Mouse (Mus musculus) adrenal gland, adult 2 months (tissue): ENCODE results near the gene Gpr152. TPM values are rescaled to one million over a fixed set of nuclear protein-coding genes. Genes with fewer than 3 reads are reported as not detected.
"Not testable (repeated sequence)": the region's sequence is repeated elsewhere in the genome, so short reads cannot be mapped to it uniquely, and the experiment has no call there.

Source experiments
- DNase-seq: peaks from one replicate; pipeline ENCODE4 v3.0.0; 2021
- polyA plus RNA-seq: library from polyadenylated mRNA; depleted of rRNA; stranded (reverse); fragments of >200 nt; gene quantifications from 2 replicates; pipeline ENCODE4 v1.2.3, GENCODE M21; 2012
- total RNA-seq, 2 experiments: library from RNA; stranded (reverse); gene quantifications; 2 replicates each; pipeline ENCODE4 v1.2.3; 2021

Gpr152 gene
- total and polyA plus RNA-seq, 3 experiments, result 0.09 to 0.17 (median 0.10) TPM

- DNase-seq, result no peak
These were observed 27.3 kb upstream of the Gpr152 start for GRCm38 (mm10) chr19:4112063-4112960.

- DNase-seq, result peak; percentile 98
These were observed 26.3 kb upstream of the Gpr152 start for GRCm38 (mm10) chr19:4113186-4113805.

GRCm38 (mm10) chr19:4113806-4114230 lies 25.8 kb upstream of the Gpr152 start:
- DNase-seq, result peak; percentile 68

GRCm38 (mm10) chr19:4114551-4114950 lies 25.0 kb upstream of the Gpr152 start:
- no peak for DNase-seq

- DNase-seq, result no peak
These were observed 24.4 kb upstream of the Gpr152 start for GRCm38 (mm10) chr19:4115144-4115543.

GRCm38 (mm10) chr19:4115816-4116215 lies 23.8 kb upstream of the Gpr152 start:
- no peak for DNase-seq

- no peak for DNase-seq
These were observed 22.6 kb upstream of the Gpr152 start for GRCm38 (mm10) chr19:4117006-4117405.

GRCm38 (mm10) chr19:4118350-4118749 lies 21.2 kb upstream of the Gpr152 start:
- no peak for DNase-seq

- no peak for DNase-seq
These were observed 19.7 kb upstream of the Gpr152 start for GRCm38 (mm10) chr19:4119716-4120487.

GRCm38 (mm10) chr19:4120496-4120895 lies 19.1 kb upstream of the Gpr152 start:
- DNase-seq, result no peak

GRCm38 (mm10) chr19:4121097-4121805 lies 18.3 kb upstream of the Gpr152 start:
- peak; percentile 98 for DNase-seq

- DNase-seq, result not testable (repeated sequence)
These were observed 17.7 kb upstream of the Gpr152 start for GRCm38 (mm10) chr19:4121896-4122295.

- no peak for DNase-seq
These were observed 16.9 kb upstream of the Gpr152 start for GRCm38 (mm10) chr19:4122411-4123370.

- no peak for DNase-seq
These were observed 15.2 kb upstream of the Gpr152 start for GRCm38 (mm10) chr19:4124432-4124831.

- not testable (repeated sequence) for DNase-seq
These were observed 14.3 kb upstream of the Gpr152 start for GRCm38 (mm10) chr19:4125268-4125667.

- DNase-seq, result peak; percentile 99
These were observed 13.6 kb upstream of the Gpr152 start, which contains the start of gene Aip for GRCm38 (mm10) chr19:4125741-4126696. Gene Aip, minus strand, starts transcription at chr19:4125858.

- DNase-seq, result peak; percentile 34
These were observed 12.7 kb upstream of the Gpr152 start for GRCm38 (mm10) chr19:4126759-4127495.

- no peak for DNase-seq
These were observed 10.1 kb upstream of the Gpr152 start for GRCm38 (mm10) chr19:4129462-4129861.

GRCm38 (mm10) chr19:4130106-4130505 lies 9.5 kb upstream of the Gpr152 start:
- no peak for DNase-seq
